Mouse (Mus musculus): Measurements from ENCODE around the gene Vwce.

The Vwce gene

GRCm38 (mm10) chr19:10634106-10634871, at the start of gene Vwce:
Vwce (plus strand) TSS chr19:10634213.
- no peak for DNase-seq (ENCODE audit: low spot score)

GRCm38 (mm10) chr19:10585112-10585511, 48.9 kb upstream of the Vwce start:
- no peak for DNase-seq (ENCODE audit: low spot score)

- no peak for DNase-seq (ENCODE audit: low spot score)
Observed at GRCm38 (mm10) chr19:10587231-10587630, 46.8 kb upstream of the Vwce start.

DNA sequence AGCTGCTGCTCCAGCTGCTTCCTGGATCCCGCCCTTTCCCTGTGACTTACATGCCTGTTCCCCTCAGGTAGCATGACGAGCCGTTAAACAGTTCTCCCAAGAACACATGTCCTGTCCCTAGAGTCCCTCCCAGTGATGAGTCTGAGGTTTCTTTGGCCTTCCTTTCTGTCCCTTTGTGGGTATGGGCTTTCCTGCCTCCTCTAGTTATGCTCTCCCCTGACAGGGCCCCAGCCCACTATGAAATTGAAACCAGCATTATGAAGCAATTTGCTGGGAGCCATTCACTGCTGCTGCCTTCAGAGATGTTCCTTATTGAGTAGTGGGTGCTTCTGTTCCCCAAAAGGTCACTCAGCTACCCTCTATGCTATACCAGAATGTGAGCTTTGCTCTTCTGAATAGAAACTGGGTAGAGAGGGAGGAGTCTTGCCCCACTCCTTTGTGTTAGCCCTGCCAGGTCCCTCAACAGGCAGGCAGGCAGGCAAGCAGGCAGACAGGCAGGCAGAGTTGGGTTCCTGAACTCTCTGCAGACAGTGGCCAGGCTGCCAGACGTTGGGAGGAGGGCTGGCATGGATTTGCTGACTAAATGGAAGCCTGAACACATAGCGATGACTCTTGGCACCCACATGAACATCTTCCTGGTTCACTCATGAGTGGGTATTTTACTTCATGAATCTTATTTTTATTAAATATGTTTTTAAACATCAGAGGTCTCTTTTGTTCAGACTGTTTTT, 44.7 kb upstream of the Vwce start:
- no peak for DNase-seq (ENCODE audit: low spot score)

- no peak for DNase-seq (ENCODE audit: low spot score)
Observed at GRCm38 (mm10) chr19:10590301-10590700, 43.7 kb upstream of the Vwce start.

GRCm38 (mm10) chr19:10591659-10592377, 42.2 kb upstream of the Vwce start:
- DNase-seq (ENCODE audit: low spot score), result no peak

GRCm38 (mm10) chr19:10598188-10598587, 35.8 kb upstream of the Vwce start:
- DNase-seq (ENCODE audit: low spot score), result no peak

GRCm38 (mm10) chr19:10599648-10600047, 34.4 kb upstream of the Vwce start:
- DNase-seq (ENCODE audit: low spot score), result no peak

DNA sequence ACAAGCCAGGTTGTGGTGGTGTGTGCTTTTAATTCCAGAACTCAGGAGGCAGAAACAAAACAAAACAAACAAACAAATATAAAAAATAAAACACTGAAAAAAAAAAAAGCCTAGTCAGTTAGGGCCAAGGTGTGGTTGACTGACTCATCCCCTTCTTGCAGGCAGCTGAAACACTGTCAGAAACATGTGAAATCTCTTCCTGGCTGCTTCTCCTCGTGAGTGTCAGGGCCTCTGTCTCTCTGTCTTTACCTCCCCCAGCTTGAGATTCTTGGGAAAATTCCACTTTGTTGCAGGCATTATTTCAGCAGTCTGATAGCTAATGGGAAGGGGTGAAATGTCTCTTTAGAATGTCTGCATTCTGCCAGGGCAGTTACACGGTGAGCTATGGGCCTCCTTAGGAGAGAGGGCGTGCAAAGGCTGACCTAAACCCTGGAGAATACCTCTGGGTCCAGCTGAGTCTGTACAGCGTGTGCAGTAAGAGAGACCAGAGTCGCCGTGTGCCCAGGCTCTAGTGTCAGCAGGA, 31.7 kb upstream of the Vwce start:
- no peak for DNase-seq (ENCODE audit: low spot score)

DNA sequence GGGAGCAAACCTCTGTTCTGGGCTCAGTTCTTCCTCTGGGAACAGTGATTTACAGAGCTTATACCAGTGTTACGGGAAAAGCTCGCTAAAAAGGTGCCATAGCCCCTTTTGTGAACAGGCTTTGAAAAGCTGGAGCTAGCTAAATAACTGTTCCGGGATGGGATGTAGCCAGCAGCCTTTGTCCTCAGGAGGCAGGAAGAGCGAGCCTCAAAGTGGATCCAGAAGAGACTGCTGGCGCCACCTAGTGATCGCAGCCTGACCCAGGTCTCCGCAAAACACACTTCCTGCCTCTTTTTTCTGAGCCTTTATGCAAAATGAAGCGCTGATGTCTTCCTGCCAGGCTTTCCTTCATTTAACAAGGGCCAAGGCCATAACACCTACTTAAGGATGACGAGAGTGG, 31.2 kb upstream of the Vwce start:
- peak; percentile 77 for DNase-seq (ENCODE audit: low spot score)

GRCm38 (mm10) chr19:10603660-10604523, 30.1 kb upstream of the Vwce start:
- no peak for DNase-seq (ENCODE audit: low spot score)

DNA sequence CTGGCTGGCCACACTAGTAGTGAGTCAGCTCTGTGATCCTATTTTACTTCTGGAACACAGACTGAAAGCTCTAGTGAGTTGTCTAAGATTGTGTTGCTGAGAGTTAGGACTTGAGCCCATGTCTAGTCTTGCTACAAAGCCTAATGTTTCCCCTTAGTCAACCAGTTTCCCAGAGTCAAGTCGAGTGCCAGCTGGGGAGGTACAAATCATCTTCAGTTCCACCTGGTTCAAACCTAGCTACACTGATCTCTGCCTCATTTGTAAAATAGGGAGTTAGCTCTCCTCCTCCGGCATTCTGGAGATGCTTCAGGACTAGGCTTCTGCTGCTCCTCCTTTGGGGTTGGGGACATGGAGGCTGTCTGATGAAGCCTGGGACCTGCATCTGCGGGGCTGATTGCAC, 29.5 kb upstream of the Vwce start:
- DNase-seq (ENCODE audit: low spot score), result no peak

- peak; percentile 98 for DNase-seq (ENCODE audit: low spot score)
Observed at GRCm38 (mm10) chr19:10605293-10605900, 28.6 kb upstream of the Vwce start, which contains the start of the genes Ddb1 and Tkfc. Ddb1 (plus strand) TSS chr19:10605327. Tkfc (minus strand) TSS chr19:10605654.

- no peak for DNase-seq (ENCODE audit: low spot score)
Observed at GRCm38 (mm10) chr19:10605901-10606622, 28.0 kb upstream of the Vwce start.

DNA sequence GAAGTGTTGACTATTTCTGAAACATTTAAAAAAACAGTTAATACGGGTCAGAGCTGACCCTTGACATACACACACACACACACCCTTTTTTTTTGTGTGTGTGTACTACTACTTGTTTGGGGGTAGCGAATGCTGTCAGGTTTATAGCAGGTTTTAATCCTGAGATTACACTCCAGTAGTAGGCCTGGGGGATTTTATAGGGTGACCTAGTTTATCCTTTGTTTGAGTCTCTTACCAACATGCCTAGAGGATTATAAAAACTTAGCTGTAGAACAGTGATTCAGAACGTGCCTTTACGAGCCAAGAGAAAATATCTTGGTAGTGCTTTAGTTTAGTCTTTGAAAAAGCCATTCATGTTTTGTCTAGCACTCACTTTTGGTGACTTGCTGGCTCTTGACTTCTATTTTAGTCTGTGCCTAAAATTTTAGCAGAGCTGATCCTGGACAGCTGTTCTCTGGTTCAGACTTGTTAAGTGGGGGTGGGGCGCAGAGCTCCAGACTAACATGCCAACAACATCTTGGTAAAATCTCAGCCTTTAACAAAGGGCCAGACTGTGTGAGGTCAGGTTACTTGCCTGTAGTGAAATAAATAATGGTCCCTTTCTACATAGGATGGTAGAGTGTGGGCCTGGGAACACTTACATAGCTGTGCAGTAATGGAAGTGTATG, 25.3 kb upstream of the Vwce start:
- no peak for DNase-seq (ENCODE audit: low spot score)

DNA sequence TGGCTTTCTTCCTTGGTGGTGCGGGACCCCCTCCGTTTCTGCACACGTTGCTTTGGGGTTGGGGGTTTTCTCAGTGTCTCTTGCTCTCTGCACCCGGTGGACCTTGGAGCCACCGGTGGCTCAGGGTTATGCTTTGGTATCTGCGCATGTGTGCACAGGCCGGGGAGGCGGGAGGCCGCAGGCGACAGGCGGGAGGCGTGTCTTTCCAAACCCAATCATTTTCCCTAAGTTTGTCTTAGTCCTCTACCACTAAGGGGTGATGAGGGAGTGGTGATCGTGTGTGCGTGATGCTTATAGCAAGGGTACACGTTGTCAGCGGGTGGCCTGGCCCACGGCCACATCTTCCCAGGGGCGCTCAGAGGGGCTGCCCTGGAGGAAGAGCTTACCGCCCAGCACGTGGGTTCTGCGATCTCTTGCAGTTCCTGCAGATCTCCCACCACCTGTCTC, 882 bp downstream of the Vwce start:
- DNase-seq (ENCODE audit: low spot score), result peak; percentile 12

- DNase-seq (ENCODE audit: low spot score), result no peak
Observed at GRCm38 (mm10) chr19:10637840-10638239, 3.8 kb downstream of the Vwce start.

DNA sequence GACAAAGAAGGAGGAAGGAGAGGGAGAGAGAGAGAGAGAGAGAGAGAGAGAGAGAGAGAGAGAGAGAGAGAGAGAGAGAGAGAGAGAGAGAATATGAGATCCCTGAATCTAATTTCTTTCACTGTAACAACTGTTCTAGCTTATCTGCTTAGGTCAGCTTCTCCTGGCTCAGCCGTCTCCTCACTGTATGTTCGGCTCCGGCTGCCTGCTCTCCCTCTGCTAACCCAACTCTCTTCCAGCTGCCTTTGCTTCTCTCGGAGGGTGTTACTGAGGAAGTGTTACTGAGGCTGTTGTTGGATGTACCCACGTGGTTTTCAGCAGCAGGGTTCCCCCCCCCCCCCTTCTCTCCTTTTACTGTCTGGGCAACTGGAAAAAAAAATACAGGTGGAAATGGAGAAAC, 6.1 kb downstream of the Vwce start:
- no peak for DNase-seq (ENCODE audit: low spot score)

- no peak for DNase-seq (ENCODE audit: low spot score)
Observed at GRCm38 (mm10) chr19:10640589-10641378, 6.8 kb downstream of the Vwce start.
